Mouse (Mus musculus) megakaryocyte-erythroid progenitor cell, adult 5 weeks (primary cell): Measurements from ENCODE around the gene Eif4e1b. TPM values are rescaled to one million over a fixed set of nuclear protein-coding genes. Genes with fewer than 3 reads are reported as not detected.

Experiments used
- polyA plus RNA-seq: library from polyadenylated mRNA; stranded (reverse); fragments of >175 nt; gene quantifications from 2 replicates; pipeline ENCODE4 v1.2.3, GENCODE M21; 2012

Eif4e1b gene
- not detected in 2 replicates for polyA plus RNA-seq

GRCm38 (mm10) chr13:54783698-54784097, at the start of gene Eif4e1b:
TSS of gene Eif4e1b (plus strand) at chr13:54783998.

GRCm38 (mm10) chr13:54749864-54750411, 33.9 kb upstream of the Eif4e1b start, which contains the start of gene Gprin1:
TSS of gene Gprin1 (minus strand) at chr13:54749874.

GRCm38 (mm10) chr13:54766192-54766768, 17.5 kb upstream of the Eif4e1b start, which contains the start of gene Sncb:
TSS of gene Sncb (minus strand) at chr13:54766595.

GRCm38 (mm10) chr13:54788740-54789560, 5.2 kb downstream of the Eif4e1b start, which contains the start of gene Tspan17:
TSS of gene Tspan17 (plus strand) at chr13:54789377.

Other genes with a start within 250 kb of the Eif4e1b start
- 31.2 and 34.3 TPM in 2 replicates for gene 4833439L19Rik, start 218.6 kb upstream of the Eif4e1b start, polyA plus RNA-seq
- 11.3 and 12.8 TPM in 2 replicates for gene Arl10, start 209.0 kb upstream of the Eif4e1b start, polyA plus RNA-seq
- gene Nop16, start 193.9 kb upstream of the Eif4e1b start, polyA plus RNA-seq: 50.1 and 65.2 TPM in 2 replicates
- 57.0 and 57.7 TPM in 2 replicates for gene Higd2a, start 193.8 kb upstream of the Eif4e1b start, polyA plus RNA-seq
- 43.2 and 64.2 TPM in 2 replicates for gene Cltb, start 172.7 kb upstream of the Eif4e1b start, polyA plus RNA-seq
- gene Faf2, start 162.2 kb upstream of the Eif4e1b start, polyA plus RNA-seq: 10.4 and 13.4 TPM in 2 replicates
- 415 and 551 TPM in 2 replicates for gene Rnf44, start 90.1 kb upstream of the Eif4e1b start, polyA plus RNA-seq
- gene Cdhr2, start 82.5 kb upstream of the Eif4e1b start, polyA plus RNA-seq: 0.02 TPM in 1 of 2 replicates, not detected in the other
- not detected in 2 replicates for gene Gprin1, start 34.1 kb upstream of the Eif4e1b start, polyA plus RNA-seq
- gene Sncb, start 17.4 kb upstream of the Eif4e1b start, polyA plus RNA-seq: not detected in 2 replicates
- gene Tspan17, start 5.4 kb downstream of the Eif4e1b start, polyA plus RNA-seq: 2.0 and 2.8 TPM in 2 replicates
- 4.0 and 7.8 TPM in 2 replicates for gene Unc5a, start 165.4 kb downstream of the Eif4e1b start, polyA plus RNA-seq
- 133 and 193 TPM in 2 replicates for gene Hk3, start 237.4 kb downstream of the Eif4e1b start, polyA plus RNA-seq